Comparison of ENCODE assay signal across 26 mouse cellular contexts in genomic region chr10:41055581-41055980, GRCm38 (mm10). TPM values are rescaled to one million over a fixed set of nuclear protein-coding genes. Genes with fewer than 3 reads are reported as not detected.
DNase-seq lines count a peak whose midpoint lies in the region; TF ChIP-seq lines count a peak whose summit lies in the region.
"Had no signal": no experiment of that assay in that cellular context is flagged by ENCODE, and none has a peak within 500 bp of the region (broad histone marks: within the 10 kb centered on the region; RNA-seq: fewer than 3 reads in every experiment).

No protein-coding gene starts in this region.

- DNase-seq in adrenal gland, adult 2 months: peak; percentile 22
- no peak for DNase-seq in adrenal gland, adult 18-20 months (ENCODE audit: low spot score in 2 of 2)
- DNase-seq in heart, adult 11 months: peak; percentile 71
- no peak for DNase-seq in heart, postnatal 4 days
- peak; percentile 67 for DNase-seq in brain, adult 2 months (ENCODE audit: low read depth, low spot score)
- no peak for DNase-seq in liver
- no peak for DNase-seq in cerebellum, adult 2 months
- DNase-seq: adrenal gland, postnatal 25 days; B cell, adult 2 months; cerebellum, adult 11 months; cerebellum, adult 9-10 months; cerebellum, postnatal 25 days; gastrocnemius, postnatal 36 days; heart, adult 2 months; heart, postnatal 14 days had no signal

- no peak overlapping the region for H3K27ac ChIP-seq in cerebellum, adult 2 months (ENCODE audit: insufficient read depth, low read length)
- H3K27ac ChIP-seq: embryonic facial prominence, embryonic 15.5 days; forebrain, embryonic 10.5 days; heart, adult 2 months; heart, embryonic 15.5 days; hindbrain, embryonic 10.5 days; hindbrain, embryonic 14.5 days; intestine, embryonic 15.5 days had no signal

- no peaks in the 10 kb centered on the region for H3K4me1 ChIP-seq in cerebellum, adult 2 months (ENCODE audit: control insufficient read depth, insufficient read depth, low read length)
- H3K4me1 ChIP-seq: embryonic facial prominence, embryonic 15.5 days; forebrain, embryonic 10.5 days; heart, embryonic 15.5 days; hindbrain, embryonic 10.5 days; intestine, embryonic 15.5 days had no signal

- no peaks in the 10 kb centered on the region for H3K27me3 ChIP-seq in cerebellum, adult 2 months (ENCODE audit: control insufficient read depth, insufficient read depth, low read length)
- H3K27me3 ChIP-seq: embryonic facial prominence, embryonic 15.5 days; heart, embryonic 15.5 days; intestine, embryonic 15.5 days had no signal

- TF ChIP-seq CTCF in cerebellum, adult 2 months (IDR thresholded peaks at IDR 0.05; ENCODE audit: borderline replicate concordance, insufficient read depth, low read depth, low read length): no peak

- H3K4me3 ChIP-seq in cerebellum, adult 2 months (replicated peaks; ENCODE audit: insufficient read depth, low read depth, low read length): no peak overlapping the region
- H3K4me3 ChIP-seq: embryonic facial prominence, embryonic 15.5 days; erythroblast, embryonic 14.5 days; forebrain, embryonic 10.5 days; heart, adult 2 months; heart, embryonic 15.5 days; hindbrain, embryonic 10.5 days; intestine, embryonic 15.5 days had no signal

- TF ChIP-seq POLR2A in cerebellum, adult 2 months (IDR thresholded peaks at IDR 0.05; ENCODE audit: borderline replicate concordance, insufficient read depth, low read length): no peak

- 62% methylated on average over 9 of the region's 9 CpGs for WGBS in cerebellum, adult 2 months

RNA-seq across cellular contexts. Expression of gene Gpr6, which starts 16.5 kb away (rescaled TPM):
- not detected for total RNA-seq in adrenal gland, adult 2 months (2021)
- not detected in 2 replicates for polyA plus RNA-seq in adrenal gland, adult 2 months (2012; rRNA removed)
- not detected for total RNA-seq in adrenal gland, adult 18-20 months (2021)
- not detected for total RNA-seq in heart, postnatal 4 days (2021)
- 0.07 and 0.17 TPM in 2 replicates for polyA plus RNA-seq in cerebellum, adult 2 months (2012; rRNA removed)
- total RNA-seq: adrenal gland, postnatal 25 days; gastrocnemius, adult 8-10 months; gastrocnemius, postnatal 36 days; heart, adult 2 months; heart, postnatal 14 days had no signal
- polyA plus RNA-seq: CD4-positive, CD25-positive, alpha-beta regulatory T cell, adult 4 months; embryonic facial prominence, embryonic 15.5 days; erythroblast, embryonic 14.5 days; forebrain, embryonic 10.5 days; G1E; heart, adult 2 months; heart, embryonic 11.5 days; heart, embryonic 15.5 days; hindbrain, embryonic 10.5 days; intestine, embryonic 15.5 days had no signal

Comparison
In these comparisons a context has a peak if more than half of its experiments do, and no peak if none do; other contexts are left out.
1. DNase-seq: peak in adrenal gland, adult 2 months (single experiment), heart, adult 11 months (single experiment) and brain, adult 2 months (single experiment); none in adrenal gland, adult 18-20 months (0 of 2), heart, postnatal 4 days (single experiment), liver (single experiment) and cerebellum, adult 2 months (0 of 2).